Mouse (Mus musculus): ENCODE data around the gene Oxct1.

Gene Oxct1

DNA sequence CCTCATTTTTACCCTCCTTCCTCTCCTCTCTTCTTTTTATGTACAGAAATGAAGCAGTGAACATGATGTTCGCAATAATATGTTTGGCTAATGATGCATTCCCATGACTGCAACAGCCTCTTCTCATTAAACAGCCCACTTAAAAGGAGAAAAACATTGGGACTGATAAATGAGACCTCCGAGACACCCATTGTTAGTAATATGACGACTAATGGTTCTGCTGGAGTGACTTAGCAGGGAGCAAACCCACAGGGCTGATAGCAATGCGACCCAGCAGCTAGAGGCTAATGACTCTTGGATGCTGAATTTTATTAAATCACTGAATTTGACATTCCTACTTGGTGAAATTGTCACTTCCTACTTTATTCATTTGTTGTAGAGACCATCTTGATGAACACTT lies 79.3 kb downstream of the Oxct1 start:
- DNase-seq (ENCODE audit: low spot score in 2 of 2) = no peak

- no peak for DNase-seq (ENCODE audit: low spot score in 2 of 2)
These were observed 93.8 kb downstream of the Oxct1 start for GRCm38 (mm10) chr15:4119962-4120361.

- no peak for DNase-seq (ENCODE audit: low spot score in 2 of 2)
These were observed 98.5 kb downstream of the Oxct1 start for GRCm38 (mm10) chr15:4124648-4125047.

DNA sequence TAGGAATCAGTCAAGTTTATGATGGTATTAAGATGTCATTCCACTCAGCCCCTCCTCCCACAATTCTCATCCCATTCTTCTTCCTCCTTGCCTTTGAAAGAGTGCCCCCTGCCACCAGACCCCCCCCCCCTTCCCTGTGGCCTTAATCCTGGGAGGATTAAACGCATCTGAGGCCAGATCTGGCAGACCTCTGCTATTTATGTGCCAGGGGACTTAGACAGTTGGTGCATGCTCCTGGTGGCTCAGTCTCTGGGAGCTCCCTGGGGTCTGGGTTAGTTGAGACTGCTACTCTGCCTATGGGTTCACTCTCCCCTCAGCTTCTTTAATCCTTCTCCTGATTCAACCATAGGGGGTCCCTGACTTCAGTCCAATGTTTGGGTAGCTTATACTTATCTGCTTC lies 112.3 kb downstream of the Oxct1 start:
- no peak for DNase-seq (ENCODE audit: low spot score in 2 of 2)

- no peak for DNase-seq (ENCODE audit: low spot score in 2 of 2)
These were observed 113.3 kb downstream of the Oxct1 start for GRCm38 (mm10) chr15:4139516-4139915.

DNA sequence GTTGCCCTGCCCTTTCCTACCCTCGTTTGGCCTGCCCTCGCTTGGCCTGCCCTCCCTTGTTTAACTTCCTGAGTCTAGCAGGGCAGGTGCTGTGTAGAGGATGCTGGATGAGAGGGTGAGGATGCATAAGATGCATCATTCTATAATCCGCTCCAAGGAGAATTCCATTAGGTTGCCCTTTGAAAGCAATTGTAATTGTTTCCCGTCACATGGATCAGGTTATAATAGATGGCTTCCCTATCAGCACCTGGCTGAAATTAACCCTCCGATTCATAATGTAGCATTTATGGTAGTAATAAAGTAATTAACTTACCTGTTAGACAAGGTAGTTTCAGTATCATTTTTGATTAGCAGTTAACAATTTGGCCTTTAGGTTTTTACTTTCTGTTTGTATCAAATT lies 119.2 kb downstream of the Oxct1 start:
- DNase-seq (ENCODE audit: low spot score in 2 of 2) = no peak

DNA sequence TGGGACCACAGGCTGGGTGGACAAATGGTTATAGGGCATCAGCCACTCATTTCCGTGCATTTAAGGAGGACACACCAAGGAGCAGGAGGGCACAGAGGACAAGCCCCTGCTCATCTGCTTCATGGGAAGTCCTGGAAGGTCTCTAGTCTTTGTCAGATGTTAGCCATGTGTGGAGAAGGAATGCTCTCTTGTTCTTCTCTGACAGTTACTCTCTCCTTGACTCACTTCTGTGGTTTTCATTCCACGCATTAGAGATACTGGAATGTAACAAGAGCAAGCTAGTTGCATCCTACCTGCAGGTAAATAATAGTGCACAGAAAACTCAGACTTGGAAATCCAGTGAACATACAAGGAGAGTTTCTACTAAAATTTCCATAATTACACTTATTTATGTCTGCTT lies 121.5 kb downstream of the Oxct1 start:
- DNase-seq (ENCODE audit: low spot score in 2 of 2) = no peak

DNA sequence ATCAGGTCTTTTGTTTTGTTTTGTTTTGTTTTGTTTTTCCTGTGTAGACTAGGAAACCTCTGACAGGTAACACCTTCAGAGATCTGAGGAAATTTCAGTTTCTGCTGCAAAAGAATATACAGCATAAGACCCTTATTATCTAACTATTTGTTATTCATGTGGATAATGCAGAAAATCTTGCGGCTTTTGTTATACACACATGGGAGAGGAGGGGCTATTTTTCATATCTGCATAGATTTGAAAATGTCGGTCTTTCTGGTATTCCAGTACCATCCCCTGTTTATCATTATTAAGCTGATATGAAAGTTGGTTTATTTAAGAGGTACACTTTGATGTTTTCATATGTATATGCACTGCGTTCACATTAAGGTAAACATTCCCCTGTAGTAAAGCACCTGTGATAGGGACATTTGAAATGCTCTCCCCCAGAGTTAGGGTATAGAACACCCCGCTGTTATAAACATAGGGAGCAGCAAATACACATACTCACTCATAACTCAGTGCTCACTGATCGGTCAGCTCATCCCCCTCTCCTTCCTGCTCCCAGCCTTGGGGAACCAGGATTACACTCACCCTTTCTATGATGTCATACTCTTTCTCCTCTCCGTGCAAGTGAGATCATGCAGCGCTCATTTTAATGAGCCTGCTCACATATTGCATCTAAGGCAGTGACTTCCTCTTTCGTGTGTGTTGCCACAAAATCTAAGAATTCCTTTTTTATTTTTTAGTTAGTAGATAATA lies 122.6 kb downstream of the Oxct1 start:
- no peak for DNase-seq (ENCODE audit: low spot score in 2 of 2)

GRCm38 (mm10) chr15:4154646-4155045 lies 128.5 kb downstream of the Oxct1 start:
- DNase-seq (ENCODE audit: low spot score in 2 of 2) = no peak

DNA sequence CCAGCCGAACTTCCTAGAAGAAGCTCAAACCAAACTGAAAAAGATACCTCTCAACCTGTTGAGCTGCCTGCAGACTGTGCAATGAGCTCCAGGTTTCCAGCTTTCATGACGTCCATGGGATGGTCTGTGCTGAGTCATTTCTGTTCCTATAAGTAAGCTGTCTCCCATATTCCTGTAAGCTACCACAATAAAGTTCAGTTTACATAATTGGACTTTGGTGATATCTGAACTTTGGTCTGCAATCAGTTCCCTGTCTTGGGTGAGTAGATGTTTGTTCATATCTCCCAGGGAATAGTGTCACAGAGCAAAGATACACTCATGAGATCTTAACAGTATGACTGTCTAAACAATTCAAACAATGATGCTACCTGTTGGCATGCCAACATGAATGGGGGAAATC lies 141.8 kb downstream of the Oxct1 start:
- DNase-seq (ENCODE audit: low spot score in 2 of 2) = no peak

DNA sequence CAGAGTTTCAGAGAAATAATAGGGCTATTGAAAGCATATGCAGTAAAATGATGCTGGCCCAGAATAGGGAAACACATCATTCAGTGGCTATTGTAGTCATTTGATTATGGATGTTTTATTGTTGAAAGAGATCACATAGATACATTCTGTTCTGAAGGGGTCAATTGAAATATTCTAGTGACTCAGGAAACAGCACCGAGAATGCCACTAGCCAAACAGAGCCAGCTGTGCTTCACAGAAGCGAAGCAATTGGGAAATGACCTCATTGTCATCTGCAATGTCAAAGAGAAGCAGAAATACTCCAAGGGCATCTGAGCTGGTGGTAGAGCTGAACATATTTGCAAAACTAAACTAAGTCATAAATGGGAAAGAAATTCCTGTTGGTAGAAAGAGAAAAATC lies 145.4 kb downstream of the Oxct1 start:
- DNase-seq (ENCODE audit: low spot score in 2 of 2) = no peak

GRCm38 (mm10) chr15:4197913-4198312 lies 171.7 kb downstream of the Oxct1 start:
- no peak for DNase-seq (ENCODE audit: low spot score in 2 of 2)

Measured in natural killer cell, adult 2 months (primary cell).